Mouse (Mus musculus) spleen, adult 18-20 months (tissue): ENCODE results near the gene Zfp358.
A peak's percentile ranks its signal among the peaks of the same experiment; 100 is the strongest.

Source experiments
- DNase-seq, 2 experiments: peaks; one replicate each; pipeline ENCODE4 v3.0.0; 2022; ENCODE audit warnings: mixed read lengths in 2 of 2

Gene Zfp358

DNA sequence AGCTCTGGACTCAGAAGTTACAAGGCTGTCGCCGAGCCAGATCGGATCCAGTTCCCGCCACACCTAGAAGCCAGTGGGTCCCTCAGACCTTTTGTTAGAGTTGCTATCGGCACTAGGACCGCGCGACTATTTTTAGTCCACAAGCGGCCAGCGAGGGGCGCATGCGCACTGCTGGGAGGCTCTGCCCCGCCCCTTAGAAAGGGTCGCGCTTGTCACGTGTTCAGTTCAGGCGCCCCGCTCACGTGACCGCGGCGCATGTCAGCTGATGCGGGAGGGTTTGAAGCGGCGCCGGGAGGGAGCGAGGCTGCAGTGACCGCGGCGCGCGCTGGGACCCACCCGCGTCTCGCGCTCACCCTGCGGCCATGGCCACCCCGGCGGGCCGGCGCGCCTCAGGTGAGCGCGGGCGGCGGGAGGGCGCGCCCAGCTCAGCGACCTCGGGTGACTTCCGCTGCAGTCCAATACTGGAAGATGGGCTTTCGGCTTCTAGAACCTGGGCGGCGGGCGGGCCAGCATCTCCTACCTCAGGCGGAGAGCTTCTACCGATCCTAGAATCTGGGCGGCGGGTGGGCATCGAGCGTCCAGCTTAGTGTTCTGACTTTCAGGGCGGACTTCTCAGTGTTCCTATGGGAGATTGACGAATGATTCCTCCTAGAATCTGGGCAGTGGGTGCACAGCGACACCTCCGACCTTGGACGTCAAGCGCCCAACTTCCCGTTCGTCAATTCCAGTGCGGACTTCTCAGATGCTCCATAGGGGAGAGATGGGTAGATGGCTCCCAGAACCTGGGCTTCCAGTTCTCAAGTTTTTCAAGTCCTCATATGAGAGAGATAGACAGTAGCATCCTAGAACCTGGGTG lies 7.5 kb downstream of the Zfp358 start, which contains the start of gene Mcoln1:
TSS of gene Mcoln1 (plus strand) at position 223 of the 856 bp plus-strand sequence.
- peak; percentile 96 to 97 for DNase-seq

DNA sequence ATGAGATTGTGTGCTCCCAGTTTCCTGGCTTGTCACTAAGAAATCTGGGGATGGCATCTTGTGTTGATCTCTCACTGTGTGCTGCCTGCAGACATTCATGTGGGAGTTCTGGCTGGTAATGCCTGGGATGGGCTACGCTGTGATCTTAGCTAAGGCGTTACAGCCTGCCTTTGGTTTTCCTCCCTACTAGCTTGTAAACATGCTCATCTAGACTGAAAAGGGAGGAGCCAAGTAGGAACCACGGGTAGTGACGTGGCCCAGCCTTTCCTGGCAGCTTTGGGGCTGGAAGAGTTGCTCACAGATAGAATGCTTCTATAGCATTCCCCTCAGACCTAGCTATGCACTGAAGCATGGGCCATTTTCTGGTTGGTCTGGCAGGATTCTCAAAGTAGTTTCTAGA lies 9.3 kb downstream of the Zfp358 start:
- DNase-seq, result no peak

GRCm38 (mm10) chr8:3507979-3508754 lies 15.2 kb downstream of the Zfp358 start:
- DNase-seq, result no peak

GRCm38 (mm10) chr8:3514681-3515247 lies 21.8 kb downstream of the Zfp358 start:
- no peak for DNase-seq

- peak; percentile 75 to 87 for DNase-seq
Observed at GRCm38 (mm10) chr8:3515260-3515671, 22.3 kb downstream of the Zfp358 start, which contains the start of gene Pnpla6. Gene Pnpla6, plus strand, starts transcription at chr8:3515384.

DNA sequence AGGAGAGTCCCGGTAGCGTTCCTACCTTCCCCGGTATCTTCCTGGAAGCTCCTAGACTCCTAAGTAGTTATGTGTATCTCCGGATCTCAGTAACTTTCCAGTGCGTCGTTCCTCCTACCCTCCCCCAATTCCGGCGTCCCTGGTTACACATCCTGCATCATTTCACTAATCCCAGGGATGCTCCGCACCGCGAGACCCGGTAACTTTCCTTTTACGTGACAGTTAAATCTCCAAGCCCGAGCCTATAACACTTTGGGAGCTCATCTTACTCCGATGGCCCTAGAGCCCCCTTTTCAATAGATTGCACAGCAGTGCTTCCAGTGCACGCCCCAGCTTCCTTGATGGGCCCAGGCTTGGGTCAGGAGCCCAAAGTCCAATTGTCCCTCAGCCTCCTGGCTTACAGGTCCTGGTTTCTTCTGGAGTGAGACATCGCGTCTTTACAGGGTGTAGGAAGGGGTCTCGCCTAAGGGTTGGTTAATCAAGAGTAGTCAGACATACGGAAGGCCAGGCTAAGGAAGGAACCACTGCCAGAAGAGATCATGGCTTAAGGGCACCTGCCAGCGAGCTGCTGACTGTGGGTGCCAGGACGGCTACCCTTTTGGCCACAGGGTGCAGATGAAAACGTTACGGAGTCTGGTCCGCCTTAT lies 23.0 kb downstream of the Zfp358 start:
- no peak for DNase-seq

- peak; percentile 84 to 91 for DNase-seq
Observed at GRCm38 (mm10) chr8:3516450-3517116, 23.6 kb downstream of the Zfp358 start.

DNA sequence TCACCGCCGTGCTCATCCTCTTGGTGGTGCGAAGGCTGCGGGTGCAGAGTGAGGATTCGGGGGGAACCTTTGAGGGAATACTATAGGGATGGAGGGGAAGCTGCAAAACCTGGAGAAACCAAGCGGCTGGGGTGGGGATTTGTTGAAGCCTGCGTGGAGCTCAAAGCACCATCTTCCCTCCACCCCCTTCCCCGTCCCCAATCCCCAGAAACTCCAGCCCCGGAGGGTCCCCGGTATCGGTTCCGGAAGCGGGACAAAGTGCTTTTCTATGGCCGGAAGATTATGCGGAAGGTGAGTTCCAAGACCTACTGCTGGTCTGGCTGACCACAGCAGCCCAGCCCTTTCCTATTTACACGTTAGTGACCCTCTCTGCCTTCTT lies 24.2 kb downstream of the Zfp358 start:
- DNase-seq, result no peak

DNA sequence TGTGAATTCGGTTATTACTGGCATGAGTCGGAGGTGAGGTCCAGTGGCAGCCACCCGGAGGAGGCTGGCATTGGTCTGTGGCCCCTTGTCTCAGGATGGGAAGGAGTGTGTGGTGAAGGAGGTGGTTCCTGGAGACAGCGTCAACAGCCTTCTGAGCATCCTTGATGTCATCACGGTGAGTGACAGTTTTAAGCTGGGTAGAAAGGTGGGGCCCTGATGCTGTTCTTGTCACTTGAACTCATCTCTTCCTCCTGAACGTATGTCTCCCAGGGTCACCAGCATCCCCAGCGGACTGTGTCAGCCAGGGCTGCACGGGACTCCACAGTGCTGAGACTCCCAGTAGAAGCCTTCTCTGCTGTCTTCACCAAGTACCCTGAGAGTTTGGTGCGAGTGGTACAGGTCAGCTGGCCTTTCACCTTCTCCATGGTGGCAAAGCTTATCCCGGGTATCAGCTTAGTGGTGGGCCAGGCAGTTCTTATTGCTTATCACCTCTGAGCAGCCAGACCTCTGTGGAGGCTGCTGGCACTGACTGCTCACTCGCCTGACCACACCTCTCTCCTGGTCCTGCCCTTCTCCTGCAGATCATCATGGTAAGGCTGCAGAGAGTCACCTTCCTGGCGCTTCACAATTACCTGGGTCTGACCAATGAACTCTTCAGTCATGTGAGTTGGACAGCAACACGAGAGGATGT lies 29.2 kb downstream of the Zfp358 start:
- no peak for DNase-seq

DNA sequence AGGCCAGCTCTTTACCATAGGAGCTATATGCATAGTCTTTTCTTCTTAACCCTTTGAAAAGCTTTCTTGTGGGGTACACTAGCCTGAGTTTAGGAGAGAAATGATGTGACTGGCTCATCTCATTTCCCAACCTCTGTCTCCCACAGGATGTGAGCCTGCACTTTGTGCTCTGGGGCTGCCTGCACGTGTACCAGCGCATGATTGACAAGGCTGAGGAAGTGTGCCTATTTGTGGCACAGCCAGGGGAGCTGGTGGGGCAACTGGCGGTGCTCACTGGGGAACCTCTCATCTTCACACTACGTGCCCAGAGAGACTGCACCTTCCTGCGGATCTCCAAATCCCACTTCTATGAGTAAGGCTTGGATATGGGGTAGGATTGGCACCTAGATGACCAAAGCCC lies 37.9 kb downstream of the Zfp358 start:
- DNase-seq, result no peak

GRCm38 (mm10) chr8:3531936-3532335 lies 39.0 kb downstream of the Zfp358 start:
- DNase-seq, result no peak

DNA sequence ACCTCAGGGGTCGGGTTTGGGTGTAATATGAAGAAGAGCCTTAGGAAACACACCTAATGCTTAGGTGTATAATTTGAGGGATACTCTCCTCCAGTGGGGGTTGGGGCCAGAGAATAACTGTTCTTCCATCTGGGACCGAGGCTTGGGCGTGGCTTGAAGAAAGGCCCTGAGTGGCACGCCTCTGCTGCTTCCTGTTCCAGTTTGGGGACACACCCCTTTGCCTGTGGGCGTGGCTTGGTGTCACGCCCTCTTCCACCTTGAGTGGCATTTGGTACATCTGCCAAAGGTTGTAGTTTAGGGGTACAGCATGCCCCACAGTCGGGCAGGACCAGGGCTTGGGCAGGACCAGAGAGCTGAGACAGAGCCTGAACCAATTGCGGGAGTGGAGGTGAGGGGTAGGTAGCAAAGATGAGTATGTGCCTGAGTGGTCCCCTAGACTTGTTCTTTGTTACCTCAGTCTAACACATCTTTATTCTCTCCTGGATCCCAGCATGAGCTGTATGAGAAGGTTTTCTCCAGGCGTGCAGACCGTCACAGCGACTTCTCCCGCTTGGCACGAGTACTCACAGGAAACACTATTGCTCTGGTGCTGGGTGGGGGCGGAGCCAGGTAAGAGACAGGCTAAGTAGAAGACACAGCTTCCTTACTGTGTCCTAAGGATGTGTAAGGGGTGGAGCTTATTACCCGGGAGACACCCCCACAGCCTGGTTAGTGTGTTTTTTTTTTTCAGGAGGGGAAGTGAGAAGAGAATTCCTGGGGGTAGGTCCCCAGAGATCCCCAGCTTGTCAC lies 43.3 kb downstream of the Zfp358 start:
- DNase-seq, result no peak

- DNase-seq, result no peak
Observed at GRCm38 (mm10) chr8:3536940-3537339, 44.0 kb downstream of the Zfp358 start.

GRCm38 (mm10) chr8:3537666-3538065 lies 44.7 kb downstream of the Zfp358 start:
- no peak for DNase-seq

GRCm38 (mm10) chr8:3539146-3539545 lies 46.2 kb downstream of the Zfp358 start:
- DNase-seq, result no peak

DNA sequence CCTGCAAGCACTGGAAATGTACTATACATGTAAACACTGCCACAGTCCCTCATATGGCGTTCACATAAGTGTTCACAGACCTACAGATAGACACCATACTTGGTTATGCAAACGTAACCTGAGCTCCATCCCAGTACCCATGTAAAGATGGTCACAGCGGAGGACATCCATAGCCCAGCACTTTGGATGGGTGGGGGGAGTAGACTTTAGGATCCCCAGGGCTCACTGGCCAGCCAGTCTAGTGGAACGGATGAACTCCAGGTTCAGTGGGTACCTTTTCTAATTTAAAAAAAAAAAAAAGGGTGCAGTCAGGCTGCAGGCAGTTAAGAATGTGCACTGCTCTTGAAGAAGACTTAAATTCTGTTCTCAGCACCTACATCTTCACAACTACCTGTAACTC lies 47.1 kb downstream of the Zfp358 start:
- no peak for DNase-seq

- no peak for DNase-seq
Observed at GRCm38 (mm10) chr8:3546511-3546910, 53.6 kb downstream of the Zfp358 start.
